Mouse (Mus musculus): Measurements from ENCODE around the gene 4930447F04Rik. TPM values are rescaled to one million over a fixed set of nuclear protein-coding genes. Genes with fewer than 3 reads are reported as not detected.

4930447F04Rik gene
- polyA plus RNA-seq (2014; fragmentation: Nextera tagmentation; extraction: Ambion mirVana) = not detected in 2 replicates

DNA sequence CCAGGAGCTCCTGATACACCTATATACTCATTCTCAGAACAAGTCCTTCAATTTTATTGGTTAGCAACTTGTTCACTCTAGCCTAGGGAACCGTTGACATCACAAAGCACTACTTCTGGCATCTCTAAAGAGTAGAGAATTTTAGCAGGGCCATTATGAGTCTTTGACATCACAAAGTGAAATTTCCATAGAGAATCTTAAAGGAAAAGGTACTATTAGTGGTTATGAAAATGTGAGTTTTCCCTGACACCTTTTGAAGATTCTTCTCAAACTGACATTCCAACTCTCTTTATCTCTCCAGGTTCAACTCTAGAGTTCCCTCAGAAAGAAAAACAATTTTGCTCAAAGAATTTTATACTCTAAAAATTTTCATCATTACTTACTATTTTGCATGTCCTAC is at the start of gene 4930447F04Rik:
Gene 4930447F04Rik, minus strand, starts transcription at position 101 of the 400 bp plus-strand sequence.
- H3K36me3 ChIP-seq (ENCODE audit: control insufficient read depth, insufficient read depth, low read length) = no peaks in the 10 kb centered on the region
- no peak within 1 kb of the TSS for H3K27ac ChIP-seq (ENCODE audit: low read length)
- H3K9me3 ChIP-seq (ENCODE audit: control insufficient read depth, low read depth, low read length) = no peaks in the 10 kb centered on the region
- H3K4me1 ChIP-seq (ENCODE audit: control insufficient read depth, insufficient read depth, low read length) = no peaks in the 10 kb centered on the region
- 69% methylated on average over 1 of the region's 1 CpGs for WGBS
- H3K27me3 ChIP-seq (ENCODE audit: control insufficient read depth, insufficient read depth, low read length) = no peaks in the 10 kb centered on the region
- H3K4me2 ChIP-seq (replicated peaks; ENCODE audit: low read depth, low read length) = no peak within 1 kb of the TSS
- ATAC-seq (ENCODE audit: insufficient number of reproducible peaks, insufficient read depth, low FRiP score, low read depth) = no peak
- H3K4me3 ChIP-seq (ENCODE audit: low read depth, low read length) = no peak within 1 kb of the TSS
- H3K9ac ChIP-seq (replicated peaks; ENCODE audit: low read depth, low read length) = no peak within 1 kb of the TSS

All from stomach, embryonic 14.5 days (tissue).